Mouse (Mus musculus) thymus, postnatal 25 days (tissue): ENCODE results near the gene Mvd.

Experiments
- DNase-seq: peaks from one replicate; pipeline ENCODE4 v3.0.0; 2022

Mvd gene

DNA sequence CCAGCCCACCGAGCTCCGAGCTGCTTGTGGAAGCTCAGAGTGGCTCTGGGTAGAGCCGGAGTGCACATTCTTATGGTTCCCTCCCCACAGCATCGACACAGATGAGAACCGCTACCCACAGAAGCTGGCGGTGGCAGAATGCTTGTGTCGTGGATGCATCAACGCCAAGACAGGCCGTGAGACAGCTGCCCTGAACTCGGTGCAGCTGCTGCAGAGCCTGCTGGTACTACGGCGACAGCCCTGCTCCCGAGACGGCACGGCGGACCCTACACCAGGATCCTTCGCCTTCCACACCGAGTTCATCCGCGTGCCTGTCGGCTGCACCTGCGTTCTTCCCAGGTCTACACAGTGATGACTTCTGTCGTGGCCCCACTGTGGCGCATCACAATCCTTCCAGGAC is 20.0 kb downstream of the Mvd start:
- DNase-seq = no peak

DNA sequence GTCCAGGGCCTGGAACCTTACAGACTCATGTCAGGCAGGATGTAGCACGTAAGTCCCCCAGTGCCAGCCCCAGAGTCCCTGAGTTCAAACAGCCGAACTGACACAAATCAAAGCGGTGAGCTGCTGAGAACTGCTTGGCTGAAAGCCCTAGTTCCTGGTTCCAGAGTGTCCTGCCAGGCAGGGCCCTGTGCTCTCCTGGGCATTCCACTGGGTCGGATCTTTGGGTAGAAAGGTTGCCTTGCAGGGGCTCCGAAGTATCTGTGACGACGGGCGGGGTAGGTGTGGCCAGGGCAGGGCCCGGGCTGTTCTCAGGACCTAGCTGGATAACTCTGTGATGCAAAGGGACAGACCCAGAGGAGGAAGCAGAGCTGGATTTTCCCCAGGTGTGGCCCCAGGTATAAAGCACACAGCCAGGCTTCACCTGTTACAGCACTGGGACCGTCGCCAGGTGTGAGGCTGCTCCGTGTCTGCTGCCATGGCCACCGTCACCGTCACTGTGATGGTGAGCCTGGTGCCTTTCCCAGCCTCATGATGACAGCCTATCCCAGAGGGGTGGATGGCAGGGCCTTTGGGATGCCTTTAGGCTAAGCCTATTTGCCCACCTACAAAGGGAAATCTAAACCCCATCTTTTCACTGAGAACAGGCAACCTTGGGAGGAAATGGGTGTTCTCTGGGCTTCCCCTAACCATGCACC is 21.7 kb downstream of the Mvd start, which contains the start of gene Il17c:
Gene Il17c, plus strand, starts transcription at position 645 of the 695 bp plus-strand sequence.
- no peak for DNase-seq

DNA sequence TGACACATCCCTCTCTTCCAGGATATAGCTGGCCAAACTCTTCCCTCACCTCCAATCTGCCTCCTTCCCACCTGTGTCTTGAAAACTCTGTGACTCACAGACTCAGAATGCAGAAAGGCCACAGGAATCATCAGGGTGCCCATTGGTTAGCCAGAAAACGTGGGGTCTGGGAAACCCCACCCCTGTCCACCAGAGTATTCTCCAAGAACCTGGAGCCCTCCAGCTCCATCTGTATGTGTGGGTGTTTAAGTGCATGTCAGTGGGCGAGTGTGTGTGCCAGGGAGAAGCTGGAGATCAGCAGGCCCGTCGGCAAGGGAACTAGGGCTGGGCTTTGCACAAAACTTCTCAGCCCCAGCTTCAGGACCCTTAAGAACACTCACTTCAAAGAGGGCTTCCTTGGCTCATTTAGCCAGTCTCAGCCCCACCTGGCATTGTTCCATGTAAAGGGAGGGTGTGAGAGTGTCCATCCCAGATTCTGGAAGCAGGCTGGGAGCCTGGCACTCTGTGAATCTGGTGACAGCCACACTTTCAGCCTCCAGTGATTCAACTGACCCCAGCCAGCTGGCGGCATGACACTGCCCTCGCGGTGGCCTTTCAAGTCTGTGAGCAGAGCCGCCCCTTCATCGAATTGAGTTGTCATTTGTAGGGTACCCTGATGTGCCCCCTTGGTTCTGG is 23.2 kb downstream of the Mvd start:
- DNase-seq = no peak

DNA sequence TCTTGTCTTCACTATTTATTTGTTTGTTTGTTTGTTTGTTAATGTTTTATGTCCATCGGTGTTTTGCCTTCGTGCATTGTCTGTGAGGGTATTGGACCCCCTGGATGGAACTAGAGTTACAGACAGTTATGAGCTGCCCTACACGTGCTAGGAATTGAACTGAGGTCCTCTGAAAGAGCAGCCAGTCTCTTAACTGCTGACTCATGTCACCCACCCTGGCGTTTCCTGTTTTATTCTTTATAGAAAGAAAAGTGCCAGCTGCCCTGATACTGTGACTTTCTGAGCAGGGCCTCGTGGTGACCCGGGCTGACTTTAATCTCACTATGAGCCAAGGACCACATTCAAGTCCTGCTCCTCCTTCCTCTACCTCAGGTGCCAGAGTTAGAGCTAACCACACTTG is 27.7 kb downstream of the Mvd start:
- no peak for DNase-seq

GRCm38 (mm10) chr8:122414311-122414710 is 28.9 kb downstream of the Mvd start:
- DNase-seq = no peak

DNA sequence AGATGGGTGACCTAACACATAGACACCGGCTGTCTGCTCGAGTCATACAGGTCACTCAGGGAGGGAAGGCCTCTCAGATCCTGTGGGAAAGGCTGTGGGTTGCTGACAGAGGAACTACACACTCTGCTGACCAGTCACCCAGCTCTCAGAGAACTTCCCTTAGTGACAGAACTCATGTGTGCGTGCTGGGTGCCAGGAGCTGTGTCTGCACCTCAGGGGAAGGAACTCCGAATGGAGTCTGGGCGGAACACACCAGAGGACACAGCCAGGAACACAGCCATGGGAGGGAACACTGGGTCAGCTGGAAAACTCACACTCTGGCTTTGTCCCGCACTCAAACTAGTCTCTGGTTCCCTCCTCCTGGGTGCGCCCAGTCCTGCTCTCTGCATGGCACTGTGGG is 35.5 kb downstream of the Mvd start:
- no peak for DNase-seq

DNA sequence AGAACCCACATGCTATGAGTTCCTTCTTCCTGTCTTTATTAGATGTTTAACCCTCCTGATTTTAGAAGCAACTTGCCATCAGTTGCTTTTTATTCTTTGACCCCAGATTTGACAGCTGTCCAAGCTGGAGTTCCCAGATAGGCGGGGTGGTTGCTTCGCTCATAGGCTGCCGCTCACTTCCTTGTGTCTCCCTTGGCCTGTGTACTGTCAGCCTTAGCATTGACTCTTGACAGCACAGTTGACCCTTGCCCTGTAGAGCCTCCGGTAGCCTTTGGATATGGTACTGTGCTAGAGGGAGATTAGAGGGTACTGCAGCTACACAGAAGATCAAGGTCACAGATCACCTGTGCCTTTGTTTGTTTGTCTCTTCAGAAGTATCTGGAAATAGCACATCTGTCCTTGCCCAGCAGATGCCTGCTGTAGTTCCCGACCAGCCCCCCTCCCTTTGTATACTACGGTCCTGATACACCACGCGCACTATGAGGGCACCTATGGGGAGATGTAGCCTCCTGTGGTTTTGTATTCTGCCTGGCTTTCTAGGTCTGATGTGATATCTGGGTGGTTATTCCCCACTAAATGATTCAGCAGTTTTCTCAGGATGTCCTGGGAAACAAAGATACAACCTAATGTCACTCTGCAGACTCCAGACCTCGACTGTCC is 37.9 kb downstream of the Mvd start:
- DNase-seq = no peak

DNA sequence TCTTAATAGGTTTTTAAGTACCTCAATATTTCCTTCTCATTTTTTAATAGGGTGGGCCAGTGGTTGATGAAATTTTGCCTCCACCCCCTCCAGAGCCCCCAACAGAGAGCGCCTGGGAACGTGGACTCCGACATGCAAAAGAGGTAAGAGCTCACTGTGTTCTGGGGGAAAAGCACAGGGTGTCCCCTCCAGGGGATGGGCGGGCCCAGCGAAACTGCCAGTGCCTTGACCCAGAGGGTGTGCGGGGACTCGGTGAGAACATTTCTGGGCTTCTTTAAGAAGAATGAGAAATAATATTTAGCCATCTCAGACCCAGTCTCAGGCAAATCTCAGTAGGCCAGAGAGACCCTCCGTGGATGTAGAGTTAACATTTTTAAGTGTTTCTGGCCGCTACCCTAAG is 45.0 kb downstream of the Mvd start:
- no peak for DNase-seq

DNA sequence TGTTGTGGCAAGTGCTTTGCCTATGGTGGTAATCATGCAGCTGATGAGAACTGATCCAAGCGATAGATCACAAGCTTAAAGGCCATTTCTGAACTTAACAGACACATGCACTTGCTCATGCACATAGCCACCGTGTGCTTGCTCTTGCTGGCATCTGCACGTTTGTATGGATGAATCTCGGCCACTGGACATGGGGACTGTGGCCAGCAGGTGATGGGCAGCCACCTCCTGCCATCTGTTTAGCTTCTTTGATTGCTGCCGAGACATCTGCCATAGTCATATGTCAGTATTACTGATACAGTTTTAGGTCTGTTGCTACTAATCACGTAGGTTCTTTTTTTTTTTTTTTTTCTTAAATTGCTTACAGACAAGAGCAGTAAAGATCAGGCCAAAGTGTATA is 47.9 kb downstream of the Mvd start:
- DNase-seq = no peak

DNA sequence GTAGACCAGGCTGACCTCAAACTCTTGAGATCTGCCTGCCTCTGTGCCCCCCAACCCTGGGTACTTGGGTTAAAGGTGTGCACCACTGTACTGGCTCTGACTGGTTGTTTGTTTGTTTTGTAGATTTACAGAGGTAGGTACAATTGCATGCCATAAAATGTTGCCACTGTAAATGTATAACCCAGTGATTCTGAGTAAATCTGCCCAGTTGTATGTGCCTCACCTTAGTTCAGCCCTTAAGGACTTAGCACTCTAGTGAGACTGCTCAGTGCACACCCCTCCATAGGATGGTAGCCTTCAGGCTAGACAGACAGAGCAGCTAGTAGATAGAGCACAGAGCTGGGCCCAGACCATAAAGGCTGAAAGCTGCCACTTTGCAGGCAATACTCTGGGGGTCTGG is 49.5 kb downstream of the Mvd start:
- DNase-seq = no peak

- DNase-seq = no peak
Measured at GRCm38 (mm10) chr8:122390758-122391157, 52.5 kb downstream of the Mvd start.

- no peak for DNase-seq
Measured at GRCm38 (mm10) chr8:122389357-122389756, 53.9 kb downstream of the Mvd start.
